Mouse (Mus musculus): Measurements from ENCODE around the gene Ackr4.

DNA sequence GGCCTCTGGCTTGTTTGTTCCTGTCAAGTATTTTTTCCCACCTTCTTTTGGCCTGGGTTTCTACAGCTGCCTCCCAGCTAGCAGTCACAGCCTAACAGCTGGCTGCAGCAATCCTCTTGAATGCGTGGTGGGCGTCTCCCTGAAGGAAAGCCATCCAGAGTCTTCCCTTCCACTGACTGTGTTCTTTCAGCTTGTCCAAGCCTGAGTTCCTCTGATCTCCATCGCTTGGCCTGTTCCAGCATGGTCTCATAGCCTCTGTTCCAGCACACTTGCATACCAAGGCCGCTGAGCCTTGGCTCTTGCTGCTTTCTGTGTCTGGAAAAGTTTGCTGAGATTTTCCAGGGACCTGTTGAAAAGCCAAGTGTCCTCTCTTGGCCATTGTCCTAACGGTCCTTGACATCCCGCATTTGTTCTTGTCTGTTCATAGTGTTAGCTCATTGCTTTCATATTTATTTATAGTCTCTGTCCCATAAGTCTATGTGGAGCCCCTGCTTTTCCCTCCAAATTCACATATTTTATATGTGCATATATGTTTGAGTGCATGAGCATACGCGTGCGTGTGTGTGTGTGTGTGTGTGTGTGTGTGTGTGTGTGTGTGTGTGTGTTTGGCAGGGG is 3.5 kb upstream of the Ackr4 start:
- TF ChIP-seq CTCF (IDR thresholded peaks at IDR 0.05; ENCODE audit: low read depth, low read length): no peak
- TF ChIP-seq POLR2A (IDR thresholded peaks at IDR 0.05; ENCODE audit: insufficient read depth, low read length): no peak
- no peak for TF ChIP-seq EP300 (IDR thresholded peaks at IDR 0.05; ENCODE audit: insufficient read depth, low read depth, low read length)
